Mouse (Mus musculus): Measurements from ENCODE around the gene Qdpr.
A peak's percentile ranks its signal among the peaks of the same experiment; 100 is the strongest.
"Not testable (repeated sequence)": the region's sequence is repeated elsewhere in the genome, so short reads cannot be mapped to it uniquely, and the experiment has no call there.

Gene Qdpr

GRCm38 (mm10) chr5:45453451-45453850 is 3.4 kb upstream of the Qdpr start, which contains the start of gene Clrn2:
Clrn2 (plus strand) TSS chr5:45453751.
- no peak for DNase-seq (ENCODE audit: low read depth)

- DNase-seq (ENCODE audit: low read depth) = no peak
These were observed 830 bp downstream of the Qdpr start for GRCm38 (mm10) chr5:45449206-45449605.

- DNase-seq (ENCODE audit: low read depth) = peak; percentile 24
These were observed 1.4 kb downstream of the Qdpr start for GRCm38 (mm10) chr5:45448676-45449075.

- no peak for DNase-seq (ENCODE audit: low read depth)
These were observed 5.8 kb downstream of the Qdpr start for GRCm38 (mm10) chr5:45444130-45444832.

GRCm38 (mm10) chr5:45441745-45442144 is 8.3 kb downstream of the Qdpr start:
- no peak for DNase-seq (ENCODE audit: low read depth)

- DNase-seq (ENCODE audit: low read depth) = no peak
These were observed 8.9 kb downstream of the Qdpr start for GRCm38 (mm10) chr5:45441124-45441523.

GRCm38 (mm10) chr5:45438301-45438700 is 11.7 kb downstream of the Qdpr start:
- DNase-seq (ENCODE audit: low read depth) = no peak

- DNase-seq (ENCODE audit: low read depth) = no peak
These were observed 12.2 kb downstream of the Qdpr start for GRCm38 (mm10) chr5:45437826-45438225.

GRCm38 (mm10) chr5:45435967-45436950 is 13.8 kb downstream of the Qdpr start:
- no peak for DNase-seq (ENCODE audit: low read depth)

- no peak for DNase-seq (ENCODE audit: low read depth)
These were observed 22.1 kb downstream of the Qdpr start for GRCm38 (mm10) chr5:45427891-45428290.

GRCm38 (mm10) chr5:45426416-45427034 is 23.5 kb downstream of the Qdpr start:
- no peak for DNase-seq (ENCODE audit: low read depth)

GRCm38 (mm10) chr5:45425771-45426170 is 24.3 kb downstream of the Qdpr start:
- DNase-seq (ENCODE audit: low read depth) = not testable (repeated sequence)

GRCm38 (mm10) chr5:45424021-45424886 is 25.8 kb downstream of the Qdpr start:
- peak; percentile 71 for DNase-seq (ENCODE audit: low read depth)

- DNase-seq (ENCODE audit: low read depth) = no peak
These were observed 27.9 kb downstream of the Qdpr start for GRCm38 (mm10) chr5:45421881-45422844.

- DNase-seq (ENCODE audit: low read depth) = peak; percentile 66
These were observed 30.0 kb downstream of the Qdpr start for GRCm38 (mm10) chr5:45419841-45420638.

GRCm38 (mm10) chr5:45417859-45418443 is 32.1 kb downstream of the Qdpr start:
- DNase-seq (ENCODE audit: low read depth) = no peak

- no peak for DNase-seq (ENCODE audit: low read depth)
These were observed 33.6 kb downstream of the Qdpr start for GRCm38 (mm10) chr5:45416478-45416877.

GRCm38 (mm10) chr5:45406129-45406528 is 43.9 kb downstream of the Qdpr start:
- DNase-seq (ENCODE audit: low read depth) = peak; percentile 76

- DNase-seq (ENCODE audit: low read depth) = peak; percentile 84
These were observed 47.4 kb downstream of the Qdpr start for GRCm38 (mm10) chr5:45402632-45403031.
